Mouse (Mus musculus) olfactory bulb, adult 2 months (tissue): ENCODE measurements around the gene Garnl3. TPM values are rescaled to one million over a fixed set of nuclear protein-coding genes. Genes with fewer than 3 reads are reported as not detected.

Experiments
- H3K27ac ChIP-seq: fragments of 200-500 bp; 2 replicates; pipeline ENCODE4 v1.5.1; 2012; ENCODE audit warnings: low read depth, low read length; ENCODE audit not compliant: insufficient read depth
- H3K4me1 ChIP-seq: fragments of 200-500 bp; 2 replicates; pipeline ENCODE4 v1.6.1; 2012; ENCODE audit warnings: low read length; ENCODE audit not compliant: control insufficient read depth, insufficient read depth
- H3K4me3 ChIP-seq: fragments of 200-500 bp; 2 replicates; pipeline ENCODE4 v1.5.1; 2012; ENCODE audit warnings: mild to moderate bottlenecking, low read depth, low read length, moderate library complexity; ENCODE audit not compliant: insufficient read depth
- CTCF ChIP-seq: fragments of 200-500 bp; IDR thresholded peaks from 2 replicates; pipeline ENCODE4 v1.5.1; 2012; ENCODE audit warnings: low read depth, mild to moderate bottlenecking, low read length, moderate library complexity; ENCODE audit not compliant: insufficient read depth
- POLR2A ChIP-seq: fragments of 200-500 bp; IDR thresholded peaks from 2 replicates; pipeline ENCODE4 v1.6.1; 2012; ENCODE audit warnings: mild to moderate bottlenecking, low read depth, low read length, moderate library complexity; ENCODE audit not compliant: insufficient read depth
- WGBS: fragments of 180-500 bp; shearing (Covaris S2); methylation state at CpG from one replicate; pipeline ENCODE4 v1.1.7; 2018; 5-methylcytosine and 5-hydroxymethylcytosine counted together
- polyA plus RNA-seq: library from polyadenylated mRNA; stranded (reverse); fragments of >200 nt; gene quantifications from 2 replicates; pipeline ENCODE4 v1.2.4, GENCODE M21; 2012; ENCODE audit warnings: low replicate concordance; ENCODE audit not compliant: missing spikeins, insufficient read depth, insufficient read length

The Garnl3 gene
- polyA plus RNA-seq, 1 experiment, result not detected

GRCm38 (mm10) chr2:33173126-33173525, 41.7 kb upstream of the Garnl3 start:
- Histone ChIP-seq H3K4me1 (peaks cover 55% of the 10 kb centered on the region), H3K27ac (no peak overlapping the region; the same call in 1 of the 2 replicates), H3K4me3 (no peak overlapping the region)
- 42% methylated on average over 10 of the region's 10 CpGs for WGBS
- TF ChIP-seq POLR2A, result no peak
- no peak for TF ChIP-seq CTCF

- 35% methylated on average over 10 of the region's 10 CpGs for WGBS
- TF ChIP-seq POLR2A (no peak), CTCF (no peak)
Measured at GRCm38 (mm10) chr2:33170777-33171565, 39.5 kb upstream of the Garnl3 start.

GRCm38 (mm10) chr2:33169445-33169844, 38.0 kb upstream of the Garnl3 start:
- TF ChIP-seq POLR2A (no peak), CTCF (no peak)
- H3K4me3 ChIP-seq, result no peak overlapping the region
- peaks cover 50% of the 10 kb centered on the region for H3K4me1 ChIP-seq
- 92% methylated on average over 6 of the region's 6 CpGs for WGBS
- H3K27ac ChIP-seq, result no peak overlapping the region

More at GRCm38 (mm10) chr2:33170777-33171565, 39.5 kb upstream of the Garnl3 start:
- Histone ChIP-seq H3K4me1 (peaks cover 41% of the 10 kb centered on the region), H3K27ac (no peak overlapping the region; the same call in 1 of the 2 replicates), H3K4me3 (no peak overlapping the region)

GRCm38 (mm10) chr2:33167060-33167459, 35.6 kb upstream of the Garnl3 start:
- peaks cover 37% of the 10 kb centered on the region for H3K4me1 ChIP-seq
- H3K27ac ChIP-seq, result no peak overlapping the region
- TF ChIP-seq CTCF (no peak), POLR2A (no peak)
- 99% methylated on average over 3 of the region's 3 CpGs for WGBS
- no peak overlapping the region for H3K4me3 ChIP-seq

GRCm38 (mm10) chr2:33165710-33166374, 34.4 kb upstream of the Garnl3 start:
- no peak for TF ChIP-seq POLR2A
- TF ChIP-seq CTCF, result no peak
- WGBS, result 65% methylated on average over 7 of the region's 7 CpGs
- peaks cover 26% of the 10 kb centered on the region for H3K4me1 ChIP-seq
- no peak overlapping the region for H3K4me3 ChIP-seq
- no peak overlapping the region for H3K27ac ChIP-seq

- no peak for TF ChIP-seq CTCF
- TF ChIP-seq POLR2A, result no peak
- 64% methylated on average over 4 of the region's 4 CpGs for whole genome bisulfite sequencing
- Histone ChIP-seq H3K4me3 (no peak overlapping the region), H3K4me1 (peaks cover 26% of the 10 kb centered on the region; the same call in 1 of the 2 replicates), H3K27ac (no peak overlapping the region)
Measured at GRCm38 (mm10) chr2:33165229-33165628, 33.8 kb upstream of the Garnl3 start.

- Histone ChIP-seq H3K4me1 (peaks cover 32% of the 10 kb centered on the region; the same call in 1 of the 2 replicates), H3K27ac (no peak overlapping the region), H3K4me3 (no peak overlapping the region)
- 50% methylated on average over 3 of the region's 3 CpGs for WGBS
- TF ChIP-seq POLR2A (no peak), CTCF (no peak)
Measured at GRCm38 (mm10) chr2:33164646-33165045, 33.2 kb upstream of the Garnl3 start.

- Histone ChIP-seq H3K27ac (no peak overlapping the region), H3K4me3 (no peak overlapping the region), H3K4me1 (peaks cover 29% of the 10 kb centered on the region; the same call in 1 of the 2 replicates)
- TF ChIP-seq CTCF, result no peak
- no peak for TF ChIP-seq POLR2A
- 50% methylated on average over 2 of the region's 2 CpGs for WGBS
Measured at GRCm38 (mm10) chr2:33162126-33162525, 30.7 kb upstream of the Garnl3 start.
